Mouse (Mus musculus) heart, postnatal 0 days (tissue): ENCODE results near the gene Ap2m1. TPM values are rescaled to one million over a fixed set of nuclear protein-coding genes. Genes with fewer than 3 reads are reported as not detected.

Source experiments
- ATAC-seq: fragments of 200-750 bp; cut with Nextera tagmentation; 2 replicates; pipeline ENCODE4 v1.8.0; 2017; ENCODE audit warnings: low read depth, moderate number of reproducible peaks, moderate library complexity; ENCODE audit not compliant: insufficient read depth
- DNase-seq: peaks from one replicate; pipeline ENCODE4 v3.0.0-alpha.2; 2016; ENCODE audit warnings: low spot score
- H3K27ac ChIP-seq: fragments of 300-500 bp; sonication (generic); 2 replicates; pipeline ENCODE4 v1.5.1; 2014; ENCODE audit warnings: low read depth, mild to moderate bottlenecking
- H3K27me3 ChIP-seq: fragments of 300-500 bp; sonication (generic); 2 replicates; pipeline ENCODE4 v1.6.1; 2014; ENCODE audit warnings: low read length, mixed read lengths; ENCODE audit not compliant: control insufficient read depth, insufficient read depth
- H3K36me3 ChIP-seq: fragments of 300-500 bp; sonication (generic); replicated peaks from 2 replicates; pipeline ENCODE4 v1.6.1; 2014; ENCODE audit warnings: low read length, mixed read lengths; ENCODE audit not compliant: control insufficient read depth, insufficient read depth
- H3K4me1 ChIP-seq: fragments of 300-500 bp; sonication (generic); 2 replicates; pipeline ENCODE4 v1.6.1; 2014; ENCODE audit warnings: antibody characterized with exemption; ENCODE audit not compliant: control insufficient read depth, insufficient read depth
- H3K4me2 ChIP-seq: fragments of 300-500 bp; sonication (generic); 2 replicates; pipeline ENCODE4 v1.6.1; 2014; ENCODE audit warnings: low read depth, mild to moderate bottlenecking, low read length, moderate library complexity
- H3K4me3 ChIP-seq: fragments of 300-500 bp; sonication (generic); 2 replicates; pipeline ENCODE4 v1.5.1; 2014; ENCODE audit warnings: low read depth, low read length
- H3K9ac ChIP-seq: fragments of 300-500 bp; sonication (generic); replicated peaks from 2 replicates; pipeline ENCODE4 v1.6.1; 2014; ENCODE audit warnings: low read depth, low read length, mixed read lengths
- H3K9me3 ChIP-seq: fragments of 300-500 bp; sonication (generic); replicated peaks from 2 replicates; pipeline ENCODE4 v1.6.1; 2016; ENCODE audit warnings: low read length; ENCODE audit not compliant: control insufficient read depth
- CTCF ChIP-seq: IDR thresholded peaks from 2 replicates; pipeline ENCODE4 v1.5.1; 2016; ENCODE audit warnings: antibody characterized with exemption, control low read depth, low read depth
- EP300 ChIP-seq: IDR thresholded peaks from 2 replicates; pipeline ENCODE4 v1.6.1; 2016; ENCODE audit warnings: antibody characterized with exemption, low read depth
- WGBS: fragments of 180-500 bp; shearing (Covaris S2); extraction: QIAGEN DNeasy Blood & Tissue Kit; methylation state at CpG from one replicate; pipeline ENCODE4 v1.1.7; 2014; 5-methylcytosine and 5-hydroxymethylcytosine counted together
- polyA plus RNA-seq: library from polyadenylated mRNA; unstranded; fragments of >200 nt; fragmentation: Nextera tagmentation; extraction: Ambion mirVana; gene quantifications from 2 replicates; pipeline ENCODE4 v1.2.1, GENCODE M21; 2015
- total RNA-seq: library from RNA; depleted of rRNA; stranded (reverse); fragments of >200 nt; gene quantifications from 2 replicates; pipeline ENCODE4 v1.2.3, GENCODE M21; 2014; ENCODE audit warnings: low replicate concordance

Gene Ap2m1
- total and polyA plus RNA-seq, 2 experiments from 2014 or later, result 363 to 429 TPM

DNA sequence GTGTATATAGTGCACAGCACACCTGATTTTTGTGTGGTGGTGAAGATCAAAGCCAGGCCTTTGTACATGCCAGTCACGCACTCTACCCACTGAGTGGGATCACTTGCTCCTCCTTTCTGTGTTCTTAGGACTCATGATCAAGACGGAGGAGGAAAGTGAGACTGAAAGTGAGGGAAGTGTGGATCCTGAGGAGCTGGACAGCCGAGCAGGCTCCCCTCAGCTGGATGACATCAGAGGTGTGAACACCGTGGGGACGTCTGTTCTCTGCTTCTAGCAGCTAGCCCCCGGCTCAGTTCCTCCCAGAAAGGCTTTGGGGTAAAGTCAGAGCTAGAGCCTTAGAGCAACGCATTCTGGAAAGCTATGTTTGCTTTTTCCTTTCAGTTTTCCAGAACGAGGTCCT is 29.3 kb upstream of the Ap2m1 start:
- H3K4me3 ChIP-seq, result no peak overlapping the region
- H3K36me3 ChIP-seq, result peaks cover 97% of the 10 kb centered on the region
- H3K4me1 ChIP-seq, result no peaks in the 10 kb centered on the region
- no peaks in the 10 kb centered on the region for H3K27me3 ChIP-seq
- H3K27ac ChIP-seq, result no peak overlapping the region
- H3K9ac ChIP-seq, result no peak overlapping the region
- no peak overlapping the region for H3K4me2 ChIP-seq
- TF ChIP-seq EP300 (no peak), CTCF (no peak)
- no peak for DNase-seq
- WGBS, result 78% methylated on average over 8 of the region's 8 CpGs
- H3K9me3 ChIP-seq, result no peaks in the 10 kb centered on the region
- ATAC-seq, result no peak

DNA sequence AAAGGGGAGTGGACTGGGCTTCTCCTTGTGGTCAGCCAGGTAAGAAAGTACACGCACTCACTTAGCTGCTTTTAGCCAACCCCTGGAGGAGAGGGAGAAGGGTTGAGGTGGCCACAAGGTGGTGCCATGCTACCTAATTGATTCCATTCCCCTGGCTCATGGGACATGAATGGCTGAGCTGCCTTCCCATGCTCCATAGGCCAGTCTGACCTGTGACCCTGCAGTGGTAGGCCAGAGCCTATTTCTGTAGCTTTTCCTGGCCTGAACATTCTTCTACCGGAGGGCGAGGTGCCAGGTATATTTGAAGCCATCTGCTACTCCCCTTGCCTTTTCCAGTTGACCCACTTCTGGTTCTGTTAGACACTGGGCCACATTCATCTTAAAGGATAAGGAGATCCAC is 25.9 kb upstream of the Ap2m1 start:
- Histone ChIP-seq H3K9ac (no peak overlapping the region), H3K4me2 (no peak overlapping the region), H3K4me3 (no peak overlapping the region), H3K36me3 (peaks cover 70% of the 10 kb centered on the region), H3K27ac (no peak overlapping the region), H3K4me1 (no peaks in the 10 kb centered on the region), H3K9me3 (no peaks in the 10 kb centered on the region), H3K27me3 (no peaks in the 10 kb centered on the region)
- TF ChIP-seq CTCF (peak; percentile 59), EP300 (no peak)
- DNase-seq, result peak; percentile 31
- peak; percentile 60 for ATAC-seq
- WGBS, result 76% methylated on average over 3 of the region's 3 CpGs

DNA sequence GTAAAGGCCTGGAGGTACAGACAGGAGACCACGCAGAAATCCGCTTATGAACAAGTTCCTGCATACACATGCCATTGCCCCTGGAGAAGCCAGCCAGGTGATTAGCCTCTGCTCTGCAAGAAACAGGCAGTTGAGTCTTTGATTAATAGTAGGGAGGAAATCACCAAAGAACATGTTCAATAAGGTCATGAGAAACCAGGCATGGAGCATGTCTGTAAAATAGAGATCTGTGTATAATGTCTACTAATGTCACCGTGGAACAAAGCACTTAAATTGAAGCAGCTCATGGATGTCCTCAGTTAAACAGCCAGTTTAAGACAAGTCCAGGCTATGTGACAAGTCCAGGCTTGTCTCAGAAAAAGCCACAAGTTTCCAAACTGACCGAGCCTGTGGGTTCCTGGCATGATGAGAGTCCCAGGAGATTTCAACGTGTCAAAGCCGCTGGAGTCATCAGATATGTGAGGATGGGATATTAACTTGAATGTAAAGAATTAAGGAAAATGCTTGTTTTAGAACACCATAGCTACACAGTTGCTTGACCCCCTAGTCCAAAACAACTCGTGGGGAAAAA is 23.9 kb upstream of the Ap2m1 start:
- Histone ChIP-seq H3K9ac (no peak overlapping the region), H3K27ac (no peak overlapping the region), H3K4me3 (no peak overlapping the region), H3K9me3 (no peaks in the 10 kb centered on the region), H3K4me1 (no peaks in the 10 kb centered on the region), H3K4me2 (no peak overlapping the region), H3K36me3 (peaks cover 50% of the 10 kb centered on the region), H3K27me3 (no peaks in the 10 kb centered on the region)
- WGBS, result 84% methylated on average over 7 of the region's 7 CpGs
- no peak for TF ChIP-seq EP300
- no peak for TF ChIP-seq CTCF
- no peak for DNase-seq
- ATAC-seq, result no peak

DNA sequence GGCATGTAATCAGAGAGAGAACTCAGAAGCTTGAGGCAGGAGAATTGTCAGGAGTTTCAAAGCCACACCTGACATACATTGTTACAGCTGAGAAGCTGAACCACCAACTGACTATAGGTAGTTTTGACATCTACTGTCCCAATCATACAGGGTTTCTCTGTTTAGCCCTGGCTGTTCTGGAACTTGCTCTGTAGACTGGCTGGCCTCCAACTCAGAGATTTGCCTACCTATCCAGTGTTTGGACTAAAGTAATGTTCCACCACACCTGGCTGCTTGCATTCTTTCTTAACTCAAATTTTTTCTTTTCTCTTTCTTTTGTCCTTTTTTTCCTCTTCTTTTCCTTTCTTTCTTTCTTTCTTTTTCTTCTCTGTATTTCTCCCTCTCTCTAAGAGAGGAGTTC is 19.2 kb upstream of the Ap2m1 start:
- ATAC-seq (no peak), DNase-seq (no peak)
- peak overlapping the region; percentile 92 for H3K4me3 ChIP-seq
- H3K27me3 ChIP-seq, result no peaks in the 10 kb centered on the region
- peak overlapping the region; percentile 83 for H3K4me2 ChIP-seq
- H3K27ac ChIP-seq, result peak overlapping the region; percentile 95; the same call in 1 of the 2 replicates
- H3K9ac ChIP-seq, result peak overlapping the region; percentile 93
- no peaks in the 10 kb centered on the region for H3K9me3 ChIP-seq
- peaks cover 16% of the 10 kb centered on the region for H3K4me1 ChIP-seq
- peaks cover 13% of the 10 kb centered on the region; the same call in 1 of the 2 replicates for H3K36me3 ChIP-seq
- TF ChIP-seq CTCF (no peak), EP300 (no peak)

DNA sequence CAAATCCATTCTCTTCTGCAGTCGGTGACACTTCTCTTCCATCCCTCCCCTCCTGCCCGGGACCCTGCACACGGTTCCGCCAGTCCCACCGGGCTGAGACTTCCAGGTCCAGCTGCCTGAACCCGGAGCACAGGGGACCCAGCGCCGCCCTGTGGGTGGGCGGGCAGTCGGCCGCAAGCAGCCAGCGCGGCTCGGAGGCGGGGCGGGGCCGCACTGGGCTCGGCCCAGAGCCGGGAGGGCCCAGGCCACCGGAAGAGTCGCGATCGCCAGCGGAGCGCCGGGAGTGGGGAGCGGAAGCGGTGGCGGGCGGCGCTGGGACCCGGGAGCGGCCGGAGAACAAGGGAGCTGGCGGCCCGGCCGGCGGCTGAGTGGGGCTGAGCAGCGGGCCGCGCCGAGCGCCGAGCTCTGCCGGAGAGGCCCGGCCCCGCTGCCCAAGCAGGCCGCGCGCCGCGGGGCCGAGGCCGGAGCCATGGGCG is 18.5 kb upstream of the Ap2m1 start, which contains the start of gene Dvl3:
Gene Dvl3, plus strand, starts transcription at position 257 of the 476 bp plus-strand sequence.
- H3K9me3 ChIP-seq, result no peaks in the 10 kb centered on the region
- H3K9ac ChIP-seq, result peak within 1 kb of the TSS; percentile 93
- under 1% methylated on average over 49 of the region's 55 CpGs for whole genome bisulfite sequencing
- peak within 1 kb of the TSS; percentile 83 for H3K4me2 ChIP-seq
- H3K36me3 ChIP-seq, result peaks cover 12% of the 10 kb centered on the region
- H3K4me3 ChIP-seq, result peak within 1 kb of the TSS; percentile 92
- peaks cover 16% of the 10 kb centered on the region for H3K4me1 ChIP-seq
- ATAC-seq (peak; percentile 96), DNase-seq (peak; percentile 93)
- H3K27me3 ChIP-seq, result no peaks in the 10 kb centered on the region
- peak within 1 kb of the TSS; percentile 95 for H3K27ac ChIP-seq
- TF ChIP-seq EP300, result no peak; the same call in 1 of the 2 replicates
- peak; percentile 40 for TF ChIP-seq CTCF

DNA sequence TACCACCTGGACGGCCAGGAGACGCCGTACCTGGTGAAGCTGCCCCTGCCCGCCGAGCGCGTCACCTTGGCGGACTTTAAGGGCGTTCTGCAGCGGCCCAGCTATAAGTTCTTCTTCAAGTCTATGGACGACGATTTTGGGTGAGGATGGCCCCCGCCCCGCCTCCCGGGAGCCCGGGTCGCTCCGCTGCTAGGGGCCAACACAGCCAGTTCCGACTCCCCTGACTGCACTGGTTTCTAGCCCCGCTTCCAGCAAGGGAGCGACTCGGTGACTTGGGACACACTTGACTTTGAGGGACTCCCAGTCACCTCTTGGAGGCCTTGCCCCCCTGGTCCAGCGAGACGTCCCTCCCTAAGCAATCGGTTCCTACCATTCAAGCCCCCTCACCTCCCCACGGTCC is 18.1 kb upstream of the Ap2m1 start:
- no peak for DNase-seq
- peak overlapping the region; percentile 92 for H3K4me3 ChIP-seq
- TF ChIP-seq EP300 (no peak), CTCF (no peak)
- H3K27me3 ChIP-seq, result no peaks in the 10 kb centered on the region
- H3K9ac ChIP-seq, result peak overlapping the region; percentile 93
- WGBS, result under 1% methylated on average over 25 of the region's 26 CpGs
- H3K27ac ChIP-seq, result peak overlapping the region; percentile 95
- H3K4me2 ChIP-seq, result peak overlapping the region; percentile 83
- H3K4me1 ChIP-seq, result peaks cover 16% of the 10 kb centered on the region
- peaks cover 16% of the 10 kb centered on the region for H3K36me3 ChIP-seq
- peak; percentile 12 for ATAC-seq
- H3K9me3 ChIP-seq, result no peaks in the 10 kb centered on the region
